Mouse (Mus musculus) hindbrain, embryonic 16.5 days (tissue): ENCODE data around the gene Gm49416. TPM values are rescaled to one million over a fixed set of nuclear protein-coding genes. Genes with fewer than 3 reads are reported as not detected.
"Not testable (repeated sequence)": the region's sequence is repeated elsewhere in the genome, so short reads cannot be mapped to it uniquely, and the experiment has no call there.

Experiments used
- ATAC-seq: fragments of 200-750 bp; cut with Nextera tagmentation; 2 replicates; pipeline ENCODE4 v1.8.0; 2017; ENCODE audit warnings: moderate TSS enrichment, moderate library complexity
- H3K27ac ChIP-seq: fragments of 300-500 bp; sonication (generic); 2 replicates; pipeline ENCODE4 v1.5.1; 2014; ENCODE audit warnings: low read depth, mild to moderate bottlenecking, control low read depth, low read length, moderate library complexity
- H3K27me3 ChIP-seq: fragments of 300-500 bp; sonication (generic); replicated peaks from 2 replicates; pipeline ENCODE4 v1.6.1; 2014; ENCODE audit warnings: low read length; ENCODE audit not compliant: control insufficient read depth, insufficient read depth
- H3K36me3 ChIP-seq: fragments of 300-500 bp; sonication (generic); 2 replicates; pipeline ENCODE4 v1.6.1; 2014; ENCODE audit warnings: mild to moderate bottlenecking, low read length, moderate library complexity, mixed read lengths; ENCODE audit not compliant: control insufficient read depth, insufficient read depth
- H3K4me1 ChIP-seq: fragments of 300-500 bp; sonication (generic); 2 replicates; pipeline ENCODE4 v1.6.1; 2014; ENCODE audit warnings: low read depth, low read length; ENCODE audit not compliant: control insufficient read depth, insufficient read depth
- H3K4me2 ChIP-seq: fragments of 300-500 bp; sonication (generic); 2 replicates; pipeline ENCODE4 v1.6.1; 2014; ENCODE audit warnings: mild to moderate bottlenecking, low read length, control low read depth, moderate library complexity
- H3K4me3 ChIP-seq: fragments of 300-500 bp; sonication (generic); 2 replicates; pipeline ENCODE4 v1.5.1; 2014; ENCODE audit warnings: mild to moderate bottlenecking, low read length, control low read depth, moderate library complexity
- H3K9ac ChIP-seq: fragments of 300-500 bp; sonication (generic); 2 replicates; pipeline ENCODE4 v1.6.1; 2014; ENCODE audit warnings: low read depth, mild to moderate bottlenecking, control low read depth, low read length, moderate library complexity
- H3K9me3 ChIP-seq: fragments of 300-500 bp; sonication (generic); 2 replicates; pipeline ENCODE4 v1.6.1; 2014; ENCODE audit warnings: mild to moderate bottlenecking, low read length, moderate library complexity; ENCODE audit not compliant: control insufficient read depth
- WGBS: fragments of 180-500 bp; shearing (Covaris S2); extraction: QIAGEN DNeasy Blood & Tissue Kit; methylation state at CpG from one replicate; pipeline ENCODE4 v1.1.7; 2014; 5-methylcytosine and 5-hydroxymethylcytosine counted together
- polyA plus RNA-seq: library from polyadenylated mRNA; unstranded; fragments of >200 nt; fragmentation: Nextera tagmentation; extraction: Ambion mirVana; gene quantifications from 2 replicates; pipeline ENCODE4 v1.2.1, GENCODE M21; 2015

Gene Gm49416
- polyA plus RNA-seq, 1 experiment from 2014 or later = not detected

DNA sequence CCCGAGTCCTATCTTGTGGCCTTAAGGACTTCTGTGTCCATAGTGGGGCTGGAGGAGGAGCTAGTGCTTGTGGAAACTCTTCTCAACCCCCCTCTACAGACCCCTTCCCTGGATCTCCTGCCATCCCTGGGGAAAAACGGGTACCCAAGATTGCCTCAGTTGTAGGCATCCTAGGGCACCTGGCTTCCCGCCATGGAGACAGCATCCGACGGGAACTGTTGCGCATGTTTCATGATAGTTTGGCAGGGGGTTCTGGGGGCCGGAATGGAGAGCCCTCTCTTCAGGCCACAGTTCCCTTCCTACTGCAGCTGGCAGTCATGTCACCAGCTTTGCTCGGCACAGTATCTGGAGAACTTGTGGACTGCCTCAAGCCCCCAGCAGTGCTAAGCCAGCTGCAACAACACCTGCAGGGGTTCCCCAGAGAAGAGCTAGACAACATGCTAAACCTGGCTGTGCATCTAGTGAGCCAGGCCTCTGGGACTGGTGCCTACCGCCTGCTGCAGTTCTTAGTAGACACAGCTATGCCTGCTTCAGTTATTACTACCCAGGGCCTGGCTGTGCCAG lies 6.8 kb downstream of the Gm49416 start:
- Histone ChIP-seq H3K4me2 (no peak overlapping the region), H3K9ac (no peak overlapping the region), H3K4me1 (peaks cover 25% of the 10 kb centered on the region), H3K36me3 (peaks cover 10% of the 10 kb centered on the region), H3K27ac (no peak overlapping the region), H3K27me3 (no peaks in the 10 kb centered on the region), H3K4me3 (no peak overlapping the region), H3K9me3 (no peaks in the 10 kb centered on the region)
- no peak for ATAC-seq
- WGBS = 91% methylated on average over 9 of the region's 9 CpGs

DNA sequence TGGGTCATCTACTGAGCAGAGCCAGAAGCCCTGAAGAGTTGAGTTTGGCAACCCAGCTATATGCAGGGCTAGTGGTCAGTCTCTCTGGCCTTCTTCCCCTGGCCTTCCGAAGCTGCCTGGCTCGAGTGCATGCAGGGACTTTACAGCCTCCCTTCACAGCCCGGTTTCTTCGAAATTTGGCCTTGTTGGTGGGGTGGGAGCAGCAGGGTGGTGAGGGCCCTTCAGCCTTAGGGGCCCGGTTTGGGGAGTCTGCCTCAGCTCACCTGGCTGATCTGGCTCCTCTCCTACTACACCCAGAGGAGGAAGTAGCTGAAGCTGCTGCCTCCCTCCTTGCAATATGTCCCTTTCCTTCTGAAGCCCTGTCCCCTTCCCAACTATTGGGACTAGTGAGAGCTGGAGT lies 7.5 kb downstream of the Gm49416 start:
- H3K9ac ChIP-seq, H3K4me2 ChIP-seq, H3K9me3 ChIP-seq, ATAC-seq, H3K27ac ChIP-seq, H3K4me3 ChIP-seq, H3K36me3 ChIP-seq, H3K27me3 ChIP-seq: not testable (repeated sequence)
- H3K4me1 ChIP-seq = peaks cover 25% of the 10 kb centered on the region
- 97% methylated on average over 5 of the region's 5 CpGs for WGBS

DNA sequence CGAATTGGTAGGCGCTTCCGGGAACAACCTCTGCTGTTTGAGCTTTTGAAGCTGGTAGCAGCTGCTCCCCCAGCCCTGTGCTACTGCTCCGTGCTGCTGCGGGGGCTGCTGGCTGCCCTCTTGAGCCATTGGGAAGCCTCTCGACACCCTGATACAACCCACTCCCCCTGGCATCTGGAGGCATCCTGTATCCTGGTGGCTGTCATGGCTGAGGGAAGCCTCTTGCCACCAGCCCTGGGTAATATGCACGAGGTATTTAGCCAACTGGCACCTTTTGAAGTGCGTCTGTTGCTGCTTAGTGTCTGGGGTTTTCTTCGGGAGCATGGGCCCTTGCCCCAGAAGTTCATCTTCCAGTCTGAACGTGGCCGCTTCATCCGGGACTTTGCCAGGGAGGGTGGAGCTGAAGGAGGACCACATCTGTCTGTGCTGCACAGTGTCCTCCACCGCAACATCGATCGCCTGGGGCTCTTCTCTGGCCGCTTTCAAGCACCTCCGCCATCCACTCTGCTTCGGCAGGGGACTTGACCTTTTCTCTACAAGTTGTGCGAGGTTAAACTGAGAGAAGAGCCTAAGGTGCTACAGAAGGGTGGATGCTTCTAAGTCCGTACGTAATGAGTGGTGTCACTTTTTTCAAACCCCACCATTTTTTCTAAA lies 8.6 kb downstream of the Gm49416 start:
- peak; percentile 50 for ATAC-seq
- Histone ChIP-seq H3K27ac (peak overlapping the region; percentile 57), H3K4me1 (peaks cover 25% of the 10 kb centered on the region), H3K36me3 (peaks cover 10% of the 10 kb centered on the region), H3K4me2 (peak overlapping the region; percentile 64), H3K4me3 (peak overlapping the region; percentile 70), H3K9ac (peak overlapping the region; percentile 61)
- H3K27me3 ChIP-seq, H3K9me3 ChIP-seq: not testable (repeated sequence)
- WGBS = 17% methylated on average over 21 of the region's 21 CpGs

DNA sequence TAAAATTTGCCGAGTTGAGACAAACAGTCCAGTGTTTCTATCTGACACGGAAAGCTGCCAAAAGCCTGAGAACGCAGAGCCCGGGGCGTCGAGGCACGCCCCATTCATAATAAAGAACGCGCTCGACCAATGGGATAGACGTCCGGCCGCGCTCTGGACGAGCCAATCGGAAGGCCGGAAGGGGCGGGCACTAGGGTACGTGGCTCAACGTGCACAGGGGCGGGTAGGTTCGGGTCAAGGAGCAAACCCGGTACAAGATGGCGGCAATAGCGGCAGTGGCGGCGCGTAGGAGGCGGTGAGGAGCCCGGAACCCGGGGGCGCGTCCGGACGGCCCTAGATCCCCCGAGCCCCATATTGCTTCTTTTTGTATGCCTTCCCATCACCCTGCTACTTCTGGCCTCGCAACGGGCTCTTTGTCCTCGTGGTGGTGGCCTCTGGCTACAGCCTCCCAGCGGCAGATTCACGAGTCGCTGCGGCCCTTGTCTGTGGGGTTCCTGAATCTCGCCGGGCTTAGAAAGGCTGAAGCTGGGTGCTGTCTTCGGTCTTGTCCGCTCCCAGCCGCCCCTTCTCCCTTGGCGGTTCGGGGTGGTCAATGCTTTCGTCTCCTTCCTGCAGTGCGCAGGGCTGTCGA lies 9.3 kb downstream of the Gm49416 start, which contains the start of gene Ganab:
Gene Ganab, plus strand, starts transcription at position 207 of the 631 bp plus-strand sequence.
- Histone ChIP-seq H3K9ac (peak within 1 kb of the TSS; percentile 93), H3K4me1 (peaks cover 24% of the 10 kb centered on the region), H3K4me3 (peak within 1 kb of the TSS; percentile 70), H3K27me3 (no peaks in the 10 kb centered on the region), H3K4me2 (peak within 1 kb of the TSS; percentile 74), H3K36me3 (peaks cover 12% of the 10 kb centered on the region), H3K9me3 (no peaks in the 10 kb centered on the region), H3K27ac (peak within 1 kb of the TSS; percentile 91)
- WGBS = under 1% methylated on average over 52 of the region's 53 CpGs
- ATAC-seq = peak; percentile 99

DNA sequence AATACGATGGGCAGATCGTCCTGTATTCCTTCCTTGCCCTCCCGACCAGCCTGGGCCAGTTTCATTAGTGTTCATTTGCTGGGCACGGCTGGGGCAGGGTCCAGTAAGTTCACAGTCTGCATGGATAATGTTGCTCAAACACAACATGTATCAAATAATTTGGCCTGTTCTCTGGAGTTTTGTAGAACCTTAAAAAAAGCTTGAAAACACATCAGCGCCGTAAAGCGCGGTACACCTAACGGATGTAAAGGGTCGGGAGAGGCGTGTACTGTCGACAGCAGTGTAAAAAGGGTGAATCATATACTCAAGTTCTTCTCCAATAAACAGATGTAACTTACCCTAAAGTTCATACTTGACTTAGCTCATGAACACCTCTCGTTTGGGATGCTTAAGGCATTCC lies 9.8 kb downstream of the Gm49416 start:
- 14% methylated on average over 13 of the region's 13 CpGs for WGBS
- no peak for ATAC-seq
- no peaks in the 10 kb centered on the region for H3K9me3 ChIP-seq

DNA sequence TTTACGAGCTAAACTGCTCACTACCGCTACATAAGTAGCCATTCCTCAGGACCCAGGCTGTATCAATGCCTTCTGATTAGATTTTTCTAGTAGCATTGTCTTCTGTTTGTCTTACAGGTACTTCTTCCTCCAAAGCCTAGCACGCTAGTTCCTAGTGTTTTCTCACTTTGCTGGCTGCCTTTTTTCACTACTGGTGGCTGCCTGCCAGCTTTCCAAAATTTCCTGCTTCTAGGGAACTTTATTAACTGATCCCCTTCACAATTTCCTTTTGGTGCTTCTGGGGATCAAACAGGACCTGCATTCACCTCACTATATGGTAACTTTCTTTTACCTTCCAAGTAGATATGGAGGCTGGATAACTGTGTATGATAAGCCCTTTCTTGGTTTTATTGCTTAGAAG lies 10.4 kb downstream of the Gm49416 start:
- Histone ChIP-seq H3K27me3 (no peaks in the 10 kb centered on the region), H3K4me3 (peak overlapping the region; percentile 70), H3K27ac (no peak overlapping the region), H3K9ac (peak overlapping the region; percentile 93; the same call in 1 of the 2 replicates), H3K4me1 (peaks cover 17% of the 10 kb centered on the region), H3K36me3 (peaks cover 12% of the 10 kb centered on the region), H3K4me2 (peak overlapping the region; percentile 74), H3K9me3 (no peaks in the 10 kb centered on the region)
- no peak for ATAC-seq
- WGBS = 56% methylated on average over 3 of the region's 3 CpGs

More for the DNA sequence above, 9.8 kb downstream of the Gm49416 start:
- Histone ChIP-seq H3K4me1 (peaks cover 21% of the 10 kb centered on the region), H3K27ac (peak overlapping the region; percentile 91), H3K27me3 (no peaks in the 10 kb centered on the region), H3K36me3 (peaks cover 12% of the 10 kb centered on the region), H3K9ac (peak overlapping the region; percentile 93), H3K4me3 (peak overlapping the region; percentile 70), H3K4me2 (peak overlapping the region; percentile 74)

DNA sequence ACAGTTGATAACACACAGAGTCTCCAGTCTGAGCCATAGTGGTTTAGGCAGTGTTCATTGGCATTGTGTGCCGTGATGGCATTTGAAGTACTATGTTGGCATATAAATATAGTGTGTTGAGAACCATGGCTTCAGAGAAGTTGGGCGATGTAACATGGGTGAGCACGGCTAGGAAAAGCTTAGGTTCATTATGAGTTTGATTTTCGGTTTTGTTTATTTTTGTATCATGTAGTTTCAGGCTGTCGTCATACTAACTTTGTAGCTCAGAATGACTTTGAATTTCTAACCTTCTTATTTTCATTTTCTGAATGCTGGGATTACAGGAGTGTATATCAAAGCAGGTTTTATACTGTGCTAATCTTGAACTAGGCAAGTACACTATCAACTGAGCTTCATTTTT lies 14.7 kb downstream of the Gm49416 start:
- H3K4me3 ChIP-seq = no peak overlapping the region

DNA sequence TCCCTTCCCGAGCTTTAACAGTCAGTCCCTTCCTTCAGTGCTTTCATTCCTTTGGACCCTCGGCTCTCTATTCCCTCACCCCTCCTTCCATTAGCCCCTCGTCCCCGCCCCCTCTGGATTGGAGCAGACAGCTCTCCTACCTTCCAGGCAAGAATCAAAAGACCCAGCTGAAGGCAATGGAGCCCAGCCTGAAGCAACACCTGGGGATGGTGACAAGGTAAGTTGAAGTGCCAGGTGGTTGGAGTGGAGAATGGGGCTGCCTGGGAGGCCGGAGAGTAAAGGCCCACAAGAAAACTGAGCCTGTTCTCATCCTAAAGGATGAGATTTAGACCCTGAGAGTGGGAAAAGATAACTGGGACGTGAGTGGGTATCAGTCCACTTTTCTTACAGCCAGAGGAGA lies 19.8 kb downstream of the Gm49416 start:
- no peak overlapping the region for H3K4me3 ChIP-seq
- H3K27ac ChIP-seq = no peak overlapping the region
- ATAC-seq = no peak
- H3K36me3 ChIP-seq = peaks cover 58% of the 10 kb centered on the region
- no peaks in the 10 kb centered on the region for H3K27me3 ChIP-seq
- 93% methylated on average over 6 of the region's 6 CpGs for WGBS
- no peaks in the 10 kb centered on the region for H3K9me3 ChIP-seq
- no peaks in the 10 kb centered on the region for H3K4me1 ChIP-seq
- no peak overlapping the region for H3K9ac ChIP-seq
- H3K4me2 ChIP-seq = no peak overlapping the region

More for the DNA sequence above, 14.7 kb downstream of the Gm49416 start:
- H3K9me3 ChIP-seq = no peaks in the 10 kb centered on the region
- WGBS = 95% methylated on average over 5 of the region's 5 CpGs
- H3K4me2 ChIP-seq = no peak overlapping the region
- H3K9ac ChIP-seq = no peak overlapping the region
- ATAC-seq = no peak
- H3K27me3 ChIP-seq = no peaks in the 10 kb centered on the region
- H3K36me3 ChIP-seq = peaks cover 22% of the 10 kb centered on the region
- H3K4me1 ChIP-seq = peaks cover 9% of the 10 kb centered on the region
- no peak overlapping the region for H3K27ac ChIP-seq

DNA sequence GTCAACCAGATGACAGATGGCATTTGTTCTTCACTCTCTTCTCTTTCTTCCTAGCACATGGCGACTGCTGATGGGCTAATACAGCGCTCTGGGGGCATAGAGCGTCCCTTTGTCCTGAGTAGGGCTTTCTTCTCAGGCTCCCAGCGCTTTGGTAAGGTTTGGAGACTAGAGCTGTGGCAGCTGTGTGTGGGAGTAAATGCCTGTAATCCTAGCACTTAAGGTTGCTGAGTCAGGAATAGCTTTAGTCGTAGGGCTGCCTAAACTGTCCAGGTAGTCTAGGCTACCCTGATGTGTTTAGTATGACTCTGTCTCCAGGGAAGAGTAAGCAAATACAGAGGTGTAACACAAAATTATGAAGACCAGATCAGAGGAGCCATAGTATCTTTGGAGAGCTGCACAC lies 23.1 kb downstream of the Gm49416 start:
- no peaks in the 10 kb centered on the region for H3K27me3 ChIP-seq
- 93% methylated on average over 5 of the region's 5 CpGs for WGBS
- H3K36me3 ChIP-seq = peaks cover 76% of the 10 kb centered on the region
- no peak overlapping the region for H3K4me3 ChIP-seq
- H3K4me2 ChIP-seq = no peak overlapping the region
- no peaks in the 10 kb centered on the region for H3K9me3 ChIP-seq
- no peak overlapping the region for H3K27ac ChIP-seq
- no peak for ATAC-seq
- H3K9ac ChIP-seq = no peak overlapping the region
- H3K4me1 ChIP-seq = no peaks in the 10 kb centered on the region
